Mouse (Mus musculus) limb, embryonic 12.5 days (tissue): ENCODE measurements around the gene Ubc. TPM values are rescaled to one million over a fixed set of nuclear protein-coding genes. Genes with fewer than 3 reads are reported as not detected.
"Not testable (repeated sequence)": the region's sequence is repeated elsewhere in the genome, so short reads cannot be mapped to it uniquely, and the experiment has no call there.

Experiments
- ATAC-seq: fragments of 200-750 bp; cut with Nextera tagmentation; 2 replicates; pipeline ENCODE4 v1.8.0; 2017; ENCODE audit warnings: low read depth, moderate TSS enrichment; ENCODE audit not compliant: insufficient number of reproducible peaks, insufficient read depth, low FRiP score, low TSS enrichment
- H3K27ac ChIP-seq: fragments of 300-500 bp; sonication (generic); 2 replicates; pipeline ENCODE4 v1.5.1; 2016; ENCODE audit warnings: mild to moderate bottlenecking, moderate library complexity
- H3K27me3 ChIP-seq: fragments of 300-500 bp; sonication (generic); 2 replicates; pipeline ENCODE4 v1.6.1; 2016; ENCODE audit warnings: mild to moderate bottlenecking, moderate library complexity
- H3K36me3 ChIP-seq: fragments of 300-500 bp; sonication (generic); 2 replicates; pipeline ENCODE4 v1.6.1; 2016; ENCODE audit warnings: mild to moderate bottlenecking, moderate library complexity
- H3K4me1 ChIP-seq: fragments of 300-500 bp; sonication (generic); replicated peaks from 2 replicates; pipeline ENCODE4 v1.6.1; 2016
- H3K4me2 ChIP-seq: fragments of 300-500 bp; sonication (generic); 2 replicates; pipeline ENCODE4 v1.6.1; 2016; ENCODE audit warnings: mild to moderate bottlenecking, moderate library complexity
- H3K4me3 ChIP-seq: fragments of 300-500 bp; sonication (generic); replicated peaks from 2 replicates; pipeline ENCODE4 v1.5.1; 2016; ENCODE audit warnings: mild to moderate bottlenecking
- H3K9ac ChIP-seq: fragments of 300-500 bp; sonication (generic); replicated peaks from 2 replicates; pipeline ENCODE4 v1.6.1; 2016; ENCODE audit warnings: mild to moderate bottlenecking, moderate library complexity
- H3K9me3 ChIP-seq: fragments of 300-500 bp; sonication (generic); 2 replicates; pipeline ENCODE4 v1.6.1; 2016; ENCODE audit warnings: mild to moderate bottlenecking, moderate library complexity
- WGBS: fragments of 180-500 bp; shearing (Covaris S2); methylation state at CpG from one replicate; pipeline ENCODE4 v1.1.7; 2016; 5-methylcytosine and 5-hydroxymethylcytosine counted together
- polyA plus RNA-seq: library from polyadenylated mRNA; unstranded; fragments of >200 nt; fragmentation: Nextera tagmentation; extraction: Ambion mirVana; gene quantifications from 2 replicates; pipeline ENCODE4 v1.2.1, GENCODE M21; 2016

Ubc gene
- polyA plus RNA-seq, 1 experiment from 2014 or later, result 1,024 TPM

DNA sequence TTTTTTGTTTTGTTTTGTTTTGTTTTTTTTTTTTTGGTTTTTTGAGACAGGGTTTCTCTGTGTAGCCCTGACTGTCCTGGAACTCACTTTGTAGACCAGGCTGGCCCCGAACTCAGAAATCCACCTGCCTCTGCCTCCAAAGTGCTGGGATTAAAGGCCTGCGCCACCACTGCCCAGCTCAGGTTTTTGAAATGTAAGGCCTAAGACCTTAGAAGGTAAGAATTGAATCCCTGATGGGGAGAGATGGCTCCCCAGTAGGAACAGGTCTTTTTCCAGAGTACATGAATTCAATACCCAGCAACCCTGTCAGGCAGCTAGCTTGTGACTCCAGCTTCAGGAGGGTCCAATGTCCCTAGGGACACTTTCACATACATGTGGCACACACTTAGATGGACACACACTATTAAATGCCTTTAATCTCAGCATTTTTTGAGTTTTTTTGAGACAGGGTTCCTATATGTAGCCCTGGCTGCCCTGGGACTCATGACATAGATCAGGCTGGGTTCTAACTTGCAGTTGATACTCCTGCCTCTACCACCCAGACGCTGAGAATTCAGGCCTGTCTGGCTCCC, 990 bp upstream of the Ubc start:
- 95% methylated on average over 3 of the region's 3 CpGs for WGBS

GRCm38 (mm10) chr5:125389131-125389578, 847 bp downstream of the Ubc start, which contains the start of gene Gm10382:
TSS of gene Gm10382 (plus strand) at chr5:125389322.
- H3K4me2 ChIP-seq, result peak within 1 kb of the TSS; percentile 90
- H3K36me3 ChIP-seq, result peaks cover 22% of the 10 kb centered on the region
- H3K4me1 ChIP-seq, result peaks cover 33% of the 10 kb centered on the region
- H3K27ac ChIP-seq, result peak within 1 kb of the TSS; percentile 93
- H3K4me3 ChIP-seq, result peak within 1 kb of the TSS; percentile 99
- peak; percentile 8; the same call in 1 of the 2 replicates for ATAC-seq
- H3K27me3 ChIP-seq, result no peaks in the 10 kb centered on the region
- under 1% methylated on average over 41 of the region's 41 CpGs for WGBS
- H3K9ac ChIP-seq, result peak within 1 kb of the TSS; percentile 98
- H3K9me3 ChIP-seq, result no peaks in the 10 kb centered on the region

More for the DNA sequence above, 990 bp upstream of the Ubc start:
- Histone ChIP-seq H3K36me3 (peaks cover 5% of the 10 kb centered on the region), H3K4me3 (no peak overlapping the region), H3K27me3 (no peaks in the 10 kb centered on the region), H3K4me1 (peaks cover 34% of the 10 kb centered on the region), H3K27ac (no peak overlapping the region), H3K4me2 (no peak overlapping the region), H3K9ac (no peak overlapping the region), H3K9me3 (no peaks in the 10 kb centered on the region)
- ATAC-seq, result no peak

DNA sequence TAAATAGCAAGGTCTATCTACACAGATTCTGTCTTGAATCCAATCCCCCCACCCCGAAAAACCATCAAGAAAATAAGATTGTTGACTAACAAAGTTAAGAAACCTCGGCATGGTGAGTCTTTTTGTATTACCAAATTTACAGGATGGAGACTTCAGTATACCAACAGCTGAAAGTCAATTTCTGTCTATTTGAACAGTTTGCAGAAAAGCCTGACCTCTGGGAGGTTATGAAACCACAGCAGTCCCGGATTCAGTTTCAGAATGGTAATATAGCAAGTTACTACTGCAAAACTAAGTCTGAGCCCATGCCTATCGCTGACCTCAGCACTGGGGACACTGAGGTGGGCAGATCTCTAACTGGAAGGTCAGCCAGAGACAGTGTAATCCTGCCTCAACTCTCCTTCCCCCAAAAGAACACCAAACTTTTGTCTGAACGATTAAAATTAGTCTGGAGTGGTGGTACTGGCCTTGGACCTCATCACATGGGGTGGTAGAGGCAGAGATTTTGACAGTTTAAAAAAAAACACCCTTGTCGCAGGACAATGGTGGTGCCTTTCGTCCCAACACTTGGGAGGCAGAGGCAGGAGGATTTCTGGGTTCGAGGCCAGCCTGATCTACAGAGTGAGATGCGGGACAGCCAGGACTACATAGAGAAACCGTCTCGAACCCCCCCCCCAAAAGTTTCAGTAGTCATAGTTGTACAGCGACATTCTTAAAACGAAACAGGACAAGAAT, 1.5 kb downstream of the Ubc start:
- peak overlapping the region; percentile 98 for H3K9ac ChIP-seq
- 31% methylated on average over 13 of the region's 13 CpGs for WGBS
- no peaks in the 10 kb centered on the region for H3K9me3 ChIP-seq
- peak overlapping the region; percentile 93; the same call in 1 of the 2 replicates for H3K27ac ChIP-seq
- peaks cover 27% of the 10 kb centered on the region for H3K4me1 ChIP-seq
- H3K27me3 ChIP-seq, result no peaks in the 10 kb centered on the region
- peak overlapping the region; percentile 99 for H3K4me3 ChIP-seq
- H3K4me2 ChIP-seq, result peak overlapping the region; percentile 90
- ATAC-seq, result no peak
- H3K36me3 ChIP-seq, result peaks cover 28% of the 10 kb centered on the region

DNA sequence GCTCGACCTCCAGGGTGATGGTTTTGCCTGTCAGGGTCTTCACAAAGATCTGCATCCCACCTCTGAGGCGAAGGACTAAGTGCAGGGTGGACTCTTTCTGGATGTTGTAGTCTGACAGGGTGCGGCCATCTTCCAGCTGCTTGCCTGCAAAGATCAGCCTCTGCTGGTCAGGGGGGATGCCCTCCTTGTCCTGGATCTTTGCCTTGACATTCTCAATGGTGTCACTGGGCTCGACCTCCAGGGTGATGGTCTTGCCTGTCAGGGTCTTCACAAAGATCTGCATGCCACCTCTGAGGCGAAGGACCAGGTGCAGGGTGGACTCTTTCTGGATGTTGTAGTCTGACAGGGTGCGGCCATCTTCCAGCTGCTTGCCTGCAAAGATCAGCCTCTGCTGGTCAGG, 2.7 kb downstream of the Ubc start:
- ATAC-seq, H3K9ac ChIP-seq, H3K4me2 ChIP-seq, H3K9me3 ChIP-seq, H3K4me3 ChIP-seq, H3K27me3 ChIP-seq, H3K27ac ChIP-seq: not testable (repeated sequence)
- Histone ChIP-seq H3K36me3 (peaks cover 29% of the 10 kb centered on the region), H3K4me1 (peaks cover 18% of the 10 kb centered on the region)
- 89% methylated on average over 5 of the region's 6 CpGs for WGBS

- Histone ChIP-seq H3K27me3 (no peaks in the 10 kb centered on the region), H3K9me3 (no peaks in the 10 kb centered on the region), H3K4me3 (no peak overlapping the region), H3K27ac (no peak overlapping the region), H3K4me1 (peaks cover 16% of the 10 kb centered on the region), H3K36me3 (peaks cover 29% of the 10 kb centered on the region), H3K4me2 (0 out of 2 replicates have a peak overlapping the region, but pooled peaks have one; percentile 6), H3K9ac (no peak overlapping the region)
- ATAC-seq, result no peak
- WGBS, result 85% methylated on average over 8 of the region's 8 CpGs
These were observed 4.6 kb downstream of the Ubc start for GRCm38 (mm10) chr5:125385215-125385940.

DNA sequence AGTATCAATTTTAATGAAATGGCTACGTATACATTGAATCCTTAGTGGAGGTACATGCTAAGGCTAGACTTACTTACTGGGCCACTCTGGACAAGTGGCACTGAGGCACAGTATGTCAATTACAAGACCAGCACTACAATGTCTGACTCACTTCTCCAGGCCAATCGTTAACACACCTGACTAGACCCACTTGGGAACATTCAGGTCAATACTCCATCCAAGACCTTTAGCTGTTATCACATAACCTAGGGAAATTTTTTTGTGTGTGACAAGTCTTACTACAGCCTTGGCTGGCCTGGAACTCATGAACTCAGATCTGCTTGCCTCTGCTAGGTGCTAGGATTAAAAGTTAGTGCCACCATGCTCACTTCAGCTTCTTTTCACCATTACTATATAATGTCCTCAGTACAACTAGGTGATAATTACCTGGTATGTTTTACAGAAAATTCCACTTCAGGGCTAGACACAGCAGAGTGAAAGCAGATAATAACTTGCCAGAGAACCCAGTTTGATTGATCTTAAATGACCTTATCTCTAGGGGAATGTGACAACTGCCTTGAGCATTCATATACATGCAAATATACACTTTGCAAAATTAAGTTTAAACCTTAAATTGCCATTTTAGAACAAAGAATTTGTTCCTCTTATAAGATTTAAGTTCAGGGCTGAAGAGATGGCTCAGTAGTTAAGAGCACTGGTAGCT, 5.3 kb downstream of the Ubc start:
- no peak overlapping the region for H3K27ac ChIP-seq
- WGBS, result 88% methylated on average over 2 of the region's 2 CpGs
- no peak overlapping the region for H3K9ac ChIP-seq
- no peaks in the 10 kb centered on the region for H3K27me3 ChIP-seq
- H3K36me3 ChIP-seq, result peaks cover 29% of the 10 kb centered on the region
- no peak for ATAC-seq
- H3K9me3 ChIP-seq, result no peaks in the 10 kb centered on the region
- H3K4me2 ChIP-seq, result no peak overlapping the region
- H3K4me1 ChIP-seq, result peaks cover 16% of the 10 kb centered on the region
- no peak overlapping the region for H3K4me3 ChIP-seq

- Histone ChIP-seq H3K36me3 (peaks cover 29% of the 10 kb centered on the region), H3K9ac (no peak overlapping the region), H3K4me2 (no peak overlapping the region), H3K27ac (no peak overlapping the region), H3K4me3 (no peak overlapping the region), H3K4me1 (peaks cover 16% of the 10 kb centered on the region), H3K27me3 (no peaks in the 10 kb centered on the region), H3K9me3 (no peaks in the 10 kb centered on the region)
- ATAC-seq, result no peak
- 82% methylated on average over 3 of the region's 3 CpGs for WGBS
These were observed 6.2 kb downstream of the Ubc start for GRCm38 (mm10) chr5:125383637-125384420.

- no peak for ATAC-seq
- WGBS, result 57% methylated on average over 6 of the region's 6 CpGs
These were observed 7.1 kb downstream of the Ubc start for GRCm38 (mm10) chr5:125382673-125383558.

GRCm38 (mm10) chr5:125381954-125382672, 7.9 kb downstream of the Ubc start:
- Histone ChIP-seq H3K27me3 (no peaks in the 10 kb centered on the region), H3K4me1 (peaks cover 10% of the 10 kb centered on the region), H3K9ac (no peak overlapping the region), H3K27ac (no peak overlapping the region), H3K4me2 (no peak overlapping the region), H3K9me3 (no peaks in the 10 kb centered on the region), H3K36me3 (peaks cover 24% of the 10 kb centered on the region), H3K4me3 (no peak overlapping the region)
- WGBS, result 79% methylated on average over 5 of the region's 5 CpGs
- ATAC-seq, result no peak

More at GRCm38 (mm10) chr5:125382673-125383558, 7.1 kb downstream of the Ubc start:
- peaks cover 10% of the 10 kb centered on the region for H3K4me1 ChIP-seq
- no peak overlapping the region for H3K9ac ChIP-seq
- peak overlapping the region; percentile 53 for H3K27ac ChIP-seq
- H3K9me3 ChIP-seq, result no peaks in the 10 kb centered on the region
- H3K4me3 ChIP-seq, result no peak overlapping the region
- H3K27me3 ChIP-seq, result no peaks in the 10 kb centered on the region
- H3K36me3 ChIP-seq, result peaks cover 24% of the 10 kb centered on the region
- H3K4me2 ChIP-seq, result no peak overlapping the region
